ENCODE assay signal across 8 mouse cellular contexts in the genomic region with DNA sequence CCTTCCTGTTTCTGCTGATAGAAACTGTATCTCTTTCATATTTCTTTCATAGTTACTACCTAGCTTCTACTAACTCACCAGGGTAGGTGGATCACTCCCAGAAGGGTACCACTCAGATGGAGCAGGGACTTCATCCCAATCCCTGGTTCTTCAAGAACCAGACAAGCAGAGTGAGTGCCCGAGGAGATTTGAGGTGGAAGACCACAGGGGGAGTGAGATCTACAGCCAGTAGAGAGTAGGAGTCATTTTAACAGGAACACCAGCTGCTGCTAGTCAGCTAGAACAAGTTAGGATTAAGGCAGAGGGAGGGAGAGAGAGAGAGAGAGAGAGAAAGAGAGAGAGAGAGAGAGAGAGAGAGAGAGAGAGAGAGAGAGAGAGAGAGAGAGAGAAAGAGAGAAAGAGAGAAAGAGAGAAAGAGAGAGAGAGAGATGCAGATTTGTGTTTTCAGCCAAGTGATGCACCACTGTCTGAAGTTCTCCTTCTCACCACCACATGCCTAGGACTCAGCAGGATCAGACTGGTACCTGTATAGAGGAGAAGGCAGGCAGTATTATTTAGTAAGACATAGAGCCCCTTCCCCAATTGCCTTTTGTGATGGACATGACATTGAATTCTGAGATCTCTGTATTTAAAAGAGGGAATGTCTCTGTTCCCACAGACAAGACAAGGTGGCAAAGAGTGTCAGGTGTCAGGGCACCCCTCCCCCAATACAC. TPM values are rescaled to one million over a fixed set of nuclear protein-coding genes. Genes with fewer than 3 reads are reported as not detected.
A peak's percentile ranks its signal among the peaks of the same experiment; 100 is the strongest.
DNase-seq lines count a peak whose midpoint lies in the region; ATAC-seq and TF ChIP-seq lines count a peak whose summit lies in the region.

No protein-coding gene starts in this region.

- H3K27ac ChIP-seq in kidney, adult 2 months (ENCODE audit: insufficient read depth, low read depth, low read length): peak overlapping the region; percentile 97
- H3K27ac ChIP-seq in testis, adult 2 months (ENCODE audit: control insufficient read depth, insufficient read depth, low read depth, low read length): peak overlapping the region; percentile 25
- peak overlapping the region; percentile 62 for H3K27ac ChIP-seq in intestine, embryonic 16.5 days (ENCODE audit: low read length)

- no peak for TF ChIP-seq POLR2A in kidney, adult 2 months (IDR thresholded peaks at IDR 0.05; ENCODE audit: low read depth, low read length)
- TF ChIP-seq POLR2A in testis, adult 2 months (IDR thresholded peaks at IDR 0.05; ENCODE audit: control insufficient read depth, low read depth, low read length): no peak

- peaks cover 49% of the 10 kb centered on the region for H3K4me1 ChIP-seq in kidney, adult 2 months (ENCODE audit: control insufficient read depth, insufficient read depth, low read length)
- H3K4me1 ChIP-seq in testis, adult 2 months (ENCODE audit: control insufficient read depth, insufficient read depth, low read length): no peaks in the 10 kb centered on the region
- peaks cover 18% of the 10 kb centered on the region for H3K4me1 ChIP-seq in intestine, embryonic 16.5 days (ENCODE audit: control insufficient read depth, insufficient read depth, low read length)

- H3K4me2 ChIP-seq in intestine, embryonic 16.5 days (ENCODE audit: low read depth, low read length): peak overlapping the region; percentile 26

- peak; percentile 12; the same call in 1 of the 2 replicates for ATAC-seq in intestine, embryonic 16.5 days
- ATAC-seq in granulocyte monocyte progenitor cell, adult 5-6 weeks (replicated peaks; ENCODE audit: poor library complexity, severe bottlenecking): no peak

- no peaks in the 10 kb centered on the region for H3K9me3 ChIP-seq in intestine, embryonic 16.5 days (ENCODE audit: control insufficient read depth, low read length)

- DNase-seq in kidney, adult 2 months: no peak
- no peak for DNase-seq in kidney, adult 11 months
- DNase-seq in testis, postnatal 14 days (ENCODE audit: low spot score): no peak
- no peak for DNase-seq in ovary, postnatal 14 days (ENCODE audit: low spot score)
- no peak for DNase-seq in spleen, postnatal 36 days (ENCODE audit: low spot score in 2 of 2)

- H3K9ac ChIP-seq in intestine, embryonic 16.5 days (ENCODE audit: low read depth, low read length): no peak overlapping the region

- WGBS in kidney, adult 2 months: 31% methylated on average over 1 of the region's 1 CpGs
- 43% methylated on average over 1 of the region's 1 CpGs for WGBS in intestine, embryonic 16.5 days

- no peak overlapping the region for H3K4me3 ChIP-seq in kidney, adult 2 months (ENCODE audit: insufficient read depth, low read depth, low read length)
- H3K4me3 ChIP-seq in testis, adult 2 months (ENCODE audit: control insufficient read depth, low read depth, low read length): no peak overlapping the region
- no peak overlapping the region for H3K4me3 ChIP-seq in intestine, embryonic 16.5 days (ENCODE audit: low read length)

- no peaks in the 10 kb centered on the region for H3K36me3 ChIP-seq in kidney, adult 2 months (ENCODE audit: control insufficient read depth, insufficient read depth, low read length)
- no peaks in the 10 kb centered on the region for H3K36me3 ChIP-seq in testis, adult 2 months (ENCODE audit: control insufficient read depth, insufficient read depth, low read length)
- H3K36me3 ChIP-seq in intestine, embryonic 16.5 days (ENCODE audit: control insufficient read depth, insufficient read depth, low read length): no peaks in the 10 kb centered on the region

- no peak for TF ChIP-seq CTCF in kidney, adult 2 months (conservative IDR thresholded peaks at IDR 0.05; ENCODE audit: insufficient read depth, insufficient read length, low read depth, low read length)
- no peak for TF ChIP-seq CTCF in testis, adult 2 months (IDR thresholded peaks at IDR 0.05; ENCODE audit: control insufficient read depth, insufficient read depth, insufficient replicate concordance, low read depth, low read length)

- H3K27me3 ChIP-seq in kidney, adult 2 months (replicated peaks; ENCODE audit: control insufficient read depth, insufficient read depth, low read length): no peaks in the 10 kb centered on the region
- no peaks in the 10 kb centered on the region for H3K27me3 ChIP-seq in testis, adult 2 months (ENCODE audit: control insufficient read depth, insufficient read depth, low read length)
- H3K27me3 ChIP-seq in intestine, embryonic 16.5 days (replicated peaks; ENCODE audit: control insufficient read depth, insufficient read depth, low read length): no peaks in the 10 kb centered on the region

RNA-seq across cellular contexts. Expression of gene Zfp648, which starts 51.4 kb away (rescaled TPM):
- polyA plus RNA-seq in kidney, adult 2 months (2012; rRNA removed): 0.84 and 1.3 TPM in 2 replicates
- 0.59 TPM in 1 of 2 replicates, not detected in the other for polyA plus RNA-seq in testis, adult 2 months (2012; rRNA removed)
- polyA plus RNA-seq in intestine, embryonic 16.5 days (2015; fragmentation: Nextera tagmentation; extraction: Ambion mirVana): not detected in 2 replicates
- total RNA-seq in granulocyte monocyte progenitor cell, adult 5-6 weeks (2014; fragmentation: Nextera tagmentation): not detected in 2 replicates
- not detected in 2 replicates for total RNA-seq in granulocyte monocyte progenitor cell, adult 5-6 weeks (2017)

Comparison
In these comparisons a context has a peak if more than half of its experiments do, and no peak if none do; other contexts are left out.
1. H3K27ac ChIP-seq: peak in every context shown above with its lines; median percentile 97 in kidney, adult 2 months; 62 in intestine, embryonic 16.5 days; 25 in testis, adult 2 months.